Mouse (Mus musculus): ENCODE measurements around the gene Fcrl5.

DNA sequence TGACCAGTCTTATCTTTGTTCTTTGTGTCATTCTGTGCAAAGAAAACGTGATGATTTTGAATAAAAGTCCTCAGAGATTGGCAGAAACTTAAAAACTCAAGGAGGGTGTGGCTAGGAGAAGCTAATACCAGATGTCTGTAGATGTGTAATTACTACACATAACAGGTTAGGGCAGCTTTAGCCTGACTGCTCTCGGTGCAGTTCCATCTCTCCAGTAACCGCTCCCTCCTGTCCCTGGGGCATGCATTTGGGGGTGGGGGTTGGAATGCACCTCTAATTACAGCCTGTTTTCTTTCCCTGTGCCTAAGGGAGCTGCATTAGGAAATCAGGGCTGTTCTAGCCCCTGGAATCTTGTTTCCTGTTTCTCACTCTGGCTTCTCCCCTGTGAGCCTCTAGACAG is 94.7 kb downstream of the Fcrl5 start:
- TF ChIP-seq CTCF (IDR thresholded peaks at IDR 0.05; ENCODE audit: low read depth, low read length) (no peak), GATA1 (IDR thresholded peaks at IDR 0.05; ENCODE audit: borderline replicate concordance, low read length) (no peak), GATA2 (IDR thresholded peaks at IDR 0.05; ENCODE audit: borderline replicate concordance, low read depth, low read length) (no peak), POLR2AphosphoS5 (IDR thresholded peaks at IDR 0.05; ENCODE audit: insufficient replicate concordance, low read depth, low read length) (no peak), TAL1 (conservative IDR thresholded peaks at IDR 0.05; ENCODE audit: low read depth, low read length) (no peak)
